Mouse (Mus musculus) small intestine, adult 2 months (tissue): ENCODE data around the gene Ppm1f.

Experiments
- CTCF ChIP-seq: fragments of 200-500 bp; IDR thresholded peaks from 2 replicates; pipeline ENCODE4 v1.5.1; 2012; ENCODE audit warnings: low read depth, mild to moderate bottlenecking, control low read depth, inconsistent platforms, low read length, moderate library complexity, mixed read lengths; ENCODE audit not compliant: insufficient replicate concordance, insufficient read length; ENCODE audit errors: extremely low read depth
- POLR2A ChIP-seq: fragments of 200-500 bp; IDR thresholded peaks from 2 replicates; pipeline ENCODE4 v1.6.1; 2012; ENCODE audit warnings: low read depth, mild to moderate bottlenecking, control low read depth, inconsistent platforms, low read length, moderate library complexity

DNA sequence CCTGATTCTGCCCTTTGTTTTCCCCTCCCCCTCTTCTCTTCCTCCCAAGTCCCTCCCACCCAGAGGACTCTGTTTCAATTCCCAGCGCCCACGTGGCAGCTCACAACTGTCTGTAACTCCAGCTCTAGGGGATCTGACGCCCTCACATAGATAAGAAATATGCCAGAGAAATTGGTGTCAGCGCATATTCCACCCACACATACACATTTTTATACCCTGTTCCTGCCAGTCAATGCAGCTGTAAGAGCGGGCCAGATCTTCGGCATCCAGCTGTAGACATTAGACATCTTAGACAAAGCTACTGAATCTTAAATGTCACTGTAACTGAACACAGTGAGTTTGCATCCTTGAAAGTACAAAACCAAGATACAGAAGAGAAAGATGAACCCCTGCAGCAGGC lies 63.6 kb downstream of the Ppm1f start:
- no peak for TF ChIP-seq CTCF
- TF ChIP-seq POLR2A: no peak
